Mouse (Mus musculus) brown adipose tissue, adult 24 weeks (tissue): ENCODE results near the gene Zfp467. TPM values are rescaled to one million over a fixed set of nuclear protein-coding genes. Genes with fewer than 3 reads are reported as not detected.

Experiments
- H3K27ac ChIP-seq: fragments of 200-500 bp; replicated peaks from 2 replicates; pipeline ENCODE4 v1.5.1; 2012; ENCODE audit warnings: low read depth, mild to moderate bottlenecking, low read length
- H3K4me1 ChIP-seq: fragments of 200-500 bp; 2 replicates; pipeline ENCODE4 v1.6.1; 2012; ENCODE audit warnings: low read length, mixed read lengths; ENCODE audit not compliant: control insufficient read depth, insufficient read depth, insufficient read length
- H3K4me3 ChIP-seq: fragments of 200-500 bp; 2 replicates; pipeline ENCODE4 v1.5.1; 2012; ENCODE audit warnings: low read depth, mild to moderate bottlenecking, low read length, moderate library complexity; ENCODE audit not compliant: insufficient read depth
- polyA plus RNA-seq: library from polyadenylated mRNA; stranded (reverse); fragments of >200 nt; gene quantifications from 2 replicates; pipeline ENCODE4 v1.2.4, GENCODE M21; 2012; ENCODE audit not compliant: missing spikeins, insufficient read depth, insufficient read length

Gene Zfp467
- polyA plus RNA-seq, 1 experiment = 44.0 TPM

- Histone ChIP-seq H3K27ac (no peak overlapping the region), H3K4me3 (no peak overlapping the region)
These were observed 14.9 kb downstream of the Zfp467 start for GRCm38 (mm10) chr6:48430748-48431147.

GRCm38 (mm10) chr6:48428769-48429557 is 16.7 kb downstream of the Zfp467 start:
- peak overlapping the region; percentile 87 for H3K27ac ChIP-seq
- peaks cover 7% of the 10 kb centered on the region for H3K4me1 ChIP-seq
- H3K4me3 ChIP-seq = no peak overlapping the region

More at GRCm38 (mm10) chr6:48430748-48431147, 14.9 kb downstream of the Zfp467 start:
- H3K4me1 ChIP-seq = peaks cover 10% of the 10 kb centered on the region

GRCm38 (mm10) chr6:48426956-48427355 is 18.7 kb downstream of the Zfp467 start:
- H3K27ac ChIP-seq = no peak overlapping the region
- H3K4me1 ChIP-seq = peaks cover 7% of the 10 kb centered on the region
- no peak overlapping the region for H3K4me3 ChIP-seq

GRCm38 (mm10) chr6:48424074-48424473 is 21.6 kb downstream of the Zfp467 start:
- peaks cover 5% of the 10 kb centered on the region for H3K4me1 ChIP-seq
- H3K4me3 ChIP-seq = no peak overlapping the region
- no peak overlapping the region for H3K27ac ChIP-seq

GRCm38 (mm10) chr6:48423336-48423735 is 22.3 kb downstream of the Zfp467 start:
- Histone ChIP-seq H3K4me1 (peaks cover 2% of the 10 kb centered on the region; the same call in 1 of the 2 replicates), H3K27ac (no peak overlapping the region), H3K4me3 (no peak overlapping the region)

- Histone ChIP-seq H3K27ac (no peak overlapping the region), H3K4me1 (peaks cover 8% of the 10 kb centered on the region; the same call in 1 of the 2 replicates), H3K4me3 (no peak overlapping the region)
These were observed 25.0 kb downstream of the Zfp467 start for GRCm38 (mm10) chr6:48420647-48421046.

- Histone ChIP-seq H3K4me1 (peaks cover 8% of the 10 kb centered on the region; the same call in 1 of the 2 replicates), H3K27ac (no peak overlapping the region; the same call in 1 of the 2 replicates), H3K4me3 (no peak overlapping the region)
These were observed 29.1 kb downstream of the Zfp467 start for GRCm38 (mm10) chr6:48416486-48416885.

GRCm38 (mm10) chr6:48415636-48416035 is 30.0 kb downstream of the Zfp467 start:
- no peak overlapping the region for H3K4me3 ChIP-seq
- no peak overlapping the region; the same call in 1 of the 2 replicates for H3K27ac ChIP-seq

GRCm38 (mm10) chr6:48414886-48415285 is 30.7 kb downstream of the Zfp467 start:
- Histone ChIP-seq H3K27ac (no peak overlapping the region), H3K4me1 (peaks cover 8% of the 10 kb centered on the region; the same call in 1 of the 2 replicates), H3K4me3 (no peak overlapping the region)

More at GRCm38 (mm10) chr6:48415636-48416035, 30.0 kb downstream of the Zfp467 start:
- H3K4me1 ChIP-seq = peaks cover 8% of the 10 kb centered on the region; the same call in 1 of the 2 replicates

- Histone ChIP-seq H3K4me1 (peaks cover 8% of the 10 kb centered on the region; the same call in 1 of the 2 replicates), H3K27ac (no peak overlapping the region), H3K4me3 (no peak overlapping the region)
These were observed 32.5 kb downstream of the Zfp467 start for GRCm38 (mm10) chr6:48413081-48413480.

- Histone ChIP-seq H3K4me1 (peaks cover 8% of the 10 kb centered on the region; the same call in 1 of the 2 replicates), H3K27ac (no peak overlapping the region), H3K4me3 (no peak overlapping the region)
These were observed 33.0 kb downstream of the Zfp467 start for GRCm38 (mm10) chr6:48412662-48413061.

GRCm38 (mm10) chr6:48412147-48412546 is 33.5 kb downstream of the Zfp467 start:
- Histone ChIP-seq H3K4me1 (peaks cover 8% of the 10 kb centered on the region; the same call in 1 of the 2 replicates), H3K4me3 (no peak overlapping the region), H3K27ac (no peak overlapping the region)

- peaks cover 7% of the 10 kb centered on the region; the same call in 1 of the 2 replicates for H3K4me1 ChIP-seq
- no peak overlapping the region for H3K27ac ChIP-seq
- no peak overlapping the region for H3K4me3 ChIP-seq
These were observed 34.2 kb downstream of the Zfp467 start for GRCm38 (mm10) chr6:48411193-48412092.

GRCm38 (mm10) chr6:48410551-48410950 is 35.1 kb downstream of the Zfp467 start:
- Histone ChIP-seq H3K4me1 (no peaks in the 10 kb centered on the region; the same call in 1 of the 2 replicates), H3K27ac (no peak overlapping the region), H3K4me3 (no peak overlapping the region)
